Mouse (Mus musculus) leukemia stem cell, adult 10-12 weeks (primary cell): ENCODE results near the gene Psapl1. TPM values are rescaled to one million over a fixed set of nuclear protein-coding genes. Genes with fewer than 3 reads are reported as not detected.

Source experiments
- polyA plus RNA-seq: library from polyadenylated mRNA; stranded (reverse); fragments of >175 nt; gene quantifications from 2 replicates; pipeline ENCODE4 v1.2.3, GENCODE M21; 2012; ENCODE audit warnings: low replicate concordance

Gene Psapl1
- polyA plus RNA-seq: not detected in 2 replicates

DNA sequence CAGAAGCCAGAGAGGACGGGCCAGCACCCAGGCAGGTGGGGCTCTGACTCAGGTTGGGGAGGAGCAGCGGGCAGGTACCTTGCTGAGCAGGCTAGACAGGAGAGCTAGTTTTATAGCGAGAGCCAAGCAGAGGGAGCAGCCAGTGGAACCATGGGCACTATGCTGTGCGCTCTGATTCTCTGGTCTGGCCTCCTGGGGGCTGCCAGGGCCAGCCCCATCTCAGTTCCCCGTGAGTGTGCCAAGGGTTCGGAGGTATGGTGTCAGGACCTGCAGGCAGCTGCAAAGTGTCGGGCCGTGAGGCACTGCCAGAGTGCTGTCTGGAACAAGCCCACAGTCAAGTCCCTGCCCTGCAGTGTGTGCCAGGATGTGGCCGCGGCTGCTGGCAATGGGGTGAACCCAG, at the start of gene Psapl1:
Psapl1 (plus strand) TSS at position 106 of the 400 bp plus-strand sequence.

Other genes starting within 250 kb of the Psapl1 start
- 0.14 and 0.33 TPM in 2 replicates for gene Sorcs2, start 194.1 kb downstream of the Psapl1 start, polyA plus RNA-seq